Mouse (Mus musculus) T-cell, adult 66 days (primary cell): ENCODE measurements around the gene Mlx. TPM values are rescaled to one million over a fixed set of nuclear protein-coding genes. Genes with fewer than 3 reads are reported as not detected.

Experiments used
- total RNA-seq, 2 experiments: library from RNA; stranded (reverse); gene quantifications; 3 replicates in 1 of 2; 4 replicates in 1 of 2; pipeline ENCODE4 v1.2.4; 2023

Gene Mlx
- total RNA-seq: 10 to 100 TPM; 37.2 to 41.9 TPM

GRCm38 (mm10) chr11:101086756-101087681 is at the start of gene Mlx:
Gene Mlx, plus strand, starts transcription at chr11:101087277.

GRCm38 (mm10) chr11:101069391-101070188 is 17.5 kb upstream of the Mlx start, which contains the start of gene Naglu:
Gene Naglu, plus strand, starts transcription at chr11:101070012.

DNA sequence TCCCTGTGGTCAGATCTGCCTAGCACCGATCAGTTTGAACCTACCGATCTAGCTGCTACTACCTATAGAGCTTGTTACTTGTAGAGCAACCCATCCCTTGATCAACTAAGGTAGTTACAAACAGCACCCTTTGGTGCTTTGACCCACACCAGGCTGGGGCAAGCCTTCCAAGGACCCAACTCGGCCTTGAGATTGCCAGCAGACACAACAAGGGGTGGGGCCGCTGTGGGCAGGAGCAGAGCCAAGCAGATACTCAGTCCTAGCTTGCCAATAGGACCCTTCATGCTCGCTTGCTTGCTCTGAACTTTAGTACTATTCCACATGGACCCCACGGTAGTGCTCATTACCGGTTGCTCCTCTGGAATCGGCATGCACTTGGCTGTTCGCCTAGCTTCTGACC is 9.0 kb upstream of the Mlx start, which contains the start of gene Hsd17b1:
Gene Hsd17b1, plus strand, starts transcription at position 291 of the 400 bp plus-strand sequence.

GRCm38 (mm10) chr11:101082208-101083082 is 4.6 kb upstream of the Mlx start, which contains the start of gene Coasy:
Gene Coasy, plus strand, starts transcription at chr11:101082565.

DNA sequence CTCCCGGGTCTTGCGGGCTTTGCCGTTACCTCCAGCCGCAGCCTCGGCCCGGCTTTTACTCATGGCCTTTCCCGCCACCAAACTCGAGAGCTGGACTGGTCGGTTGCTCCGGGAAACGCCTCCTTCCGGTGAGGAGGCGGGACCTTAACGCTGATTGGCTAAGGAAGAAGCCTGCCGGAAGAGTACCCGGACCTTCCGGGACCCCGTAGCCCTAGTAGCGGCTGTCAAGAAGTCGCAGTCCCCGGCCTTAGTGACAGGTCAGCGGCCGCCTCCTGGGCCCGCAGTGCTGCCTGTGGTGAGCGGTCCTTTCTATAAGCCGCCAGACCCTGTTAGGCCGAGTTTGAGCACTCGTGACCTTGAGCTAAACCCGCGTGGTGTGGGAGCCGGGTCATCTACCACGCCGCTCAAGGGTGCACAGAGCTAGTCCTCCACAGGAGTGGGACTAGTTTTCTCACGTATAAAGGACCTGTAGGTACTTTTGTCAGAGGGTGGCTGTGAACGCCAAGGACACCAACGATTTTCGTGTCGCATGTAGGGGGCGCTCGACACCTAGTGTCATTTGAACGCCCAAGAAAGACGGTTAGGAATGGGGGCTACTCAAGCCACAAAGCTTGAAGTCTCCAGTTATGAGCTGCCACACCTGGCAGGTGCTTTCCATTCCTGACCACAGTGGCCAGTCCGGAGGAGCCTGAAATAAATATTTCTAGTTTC is 8.4 kb downstream of the Mlx start, which contains the start of gene Psmc3ip:
Gene Psmc3ip, minus strand, starts transcription at position 123 of the 711 bp plus-strand sequence.

DNA sequence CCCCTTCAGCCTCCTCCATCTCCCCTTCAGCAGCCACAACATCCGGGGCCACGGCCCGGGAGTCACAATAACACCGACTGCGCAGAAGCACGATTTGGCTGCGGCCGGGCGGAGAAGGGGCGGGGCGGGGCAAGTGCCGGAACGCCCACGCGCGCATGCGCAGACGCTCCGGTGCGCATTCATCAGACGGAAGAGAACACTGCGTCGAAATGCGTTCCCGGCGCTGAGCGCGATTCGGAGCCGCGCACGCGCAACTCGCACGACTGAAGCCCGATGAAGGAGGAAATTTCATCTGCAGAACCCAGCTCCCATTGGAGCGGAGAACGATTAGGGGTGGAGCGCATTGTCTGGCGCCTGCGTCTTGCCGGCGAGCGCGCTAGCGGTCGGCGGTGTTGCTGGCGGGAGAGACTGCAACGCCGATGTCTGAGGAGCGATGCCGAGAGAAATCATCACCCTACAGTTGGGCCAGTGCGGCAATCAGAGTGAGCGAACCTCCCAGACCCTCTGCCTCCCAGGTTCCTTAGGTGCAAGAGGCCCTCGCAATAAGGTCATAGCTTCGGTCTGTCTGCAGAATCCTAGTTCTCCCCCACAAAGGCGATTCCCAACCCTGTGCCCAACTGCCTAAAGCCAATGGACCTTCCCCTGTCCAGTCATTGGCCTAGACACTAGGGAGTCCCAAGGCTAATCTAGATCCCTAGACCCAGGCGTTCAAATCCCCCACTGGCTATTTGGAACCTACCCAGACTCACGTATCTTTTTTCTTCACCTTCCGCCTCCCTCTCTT is 32.9 kb downstream of the Mlx start, which contains the start of the genes Retreg3 and Tubg1:
Gene Retreg3, minus strand, starts transcription at position 133 of the 784 bp plus-strand sequence.
Gene Tubg1, plus strand, starts transcription at position 178 of the 784 bp plus-strand sequence.

Other genes with a start within 250 kb of the Mlx start
- 100 to 1,000 TPM; 129 to 142 TPM for gene Stat5b, start 236.6 kb upstream of the Mlx start, total RNA-seq
- gene Stat5a, start 227.9 kb upstream of the Mlx start, total RNA-seq: 10 to 100 TPM; 84.3 to 91.3 TPM
- gene Stat3, start 147.7 kb upstream of the Mlx start, total RNA-seq: 100 to 1,000 TPM; 263 to 271 TPM
- gene Cavin1, start 116.4 kb upstream of the Mlx start, total RNA-seq: under 1 TPM; 0.27 to 0.82 TPM
- 1 to 10 TPM; 2.2 to 4.0 TPM for gene Atp6v0a1, start 77.8 kb upstream of the Mlx start, total RNA-seq
- 10 to 100 TPM in 1 of 2 experiments, 1 to 10 TPM in 1; 8.9 to 17.3 TPM for gene Naglu, start 17.3 kb upstream of the Mlx start, total RNA-seq
- gene Hsd17b1, start 8.9 kb upstream of the Mlx start, total RNA-seq: 1 to 10 TPM; 1.3 to 1.7 TPM
- gene Coasy, start 4.7 kb upstream of the Mlx start, total RNA-seq: 10 to 100 TPM; 12.7 to 17.8 TPM
- 1 to 10 TPM; 2.7 to 4.0 TPM for gene Psmc3ip, start 8.2 kb downstream of the Mlx start, total RNA-seq
- 10 to 100 TPM; 80.7 to 89.4 TPM for gene Retreg3, start 32.6 kb downstream of the Mlx start, total RNA-seq
- 10 to 100 TPM; 16.2 to 19.9 TPM for gene Tubg1, start 32.7 kb downstream of the Mlx start, total RNA-seq
- 1 to 10 TPM; 2.3 to 2.7 TPM for gene Tubg2, start 68.6 kb downstream of the Mlx start, total RNA-seq
- under 1 TPM; 0.24 to 0.44 TPM for gene Cntnap1, start 83.2 kb downstream of the Mlx start, total RNA-seq
- gene Plekhh3, start 84.1 kb downstream of the Mlx start, total RNA-seq: 1 to 10 TPM in 1 of 2 experiments, under 1 TPM in 1; 0.73 to 1.1 TPM
- gene Ccr10, start 88.2 kb downstream of the Mlx start, total RNA-seq: 1 to 10 TPM in 1 of 2 experiments, under 1 TPM in 1; 0.44 to 1.5 TPM
- 10 to 100 TPM; 89.4 to 98.1 TPM for gene Ezh1, start 139.2 kb downstream of the Mlx start, total RNA-seq
- not detected for gene Ramp2, start 158.8 kb downstream of the Mlx start, total RNA-seq
- gene Vps25, start 166.4 kb downstream of the Mlx start, total RNA-seq: 10 to 100 TPM; 62.5 to 71.6 TPM
- gene Wnk4, start 173.3 kb downstream of the Mlx start, total RNA-seq: 1 to 10 TPM; 1.2 to 1.8 TPM
- gene Cntd1, start 191.7 kb downstream of the Mlx start, total RNA-seq: not detected
- gene Coa3, start 191.8 kb downstream of the Mlx start, total RNA-seq: 10 to 100 TPM; 38.7 to 39.1 TPM
- gene Becn1, start 215.0 kb downstream of the Mlx start, total RNA-seq: 100 to 1,000 TPM; 207 to 215 TPM
- 100 to 1,000 TPM; 126 to 147 TPM for gene Psme3, start 228.9 kb downstream of the Mlx start, total RNA-seq
- gene Aoc2, start 237.8 kb downstream of the Mlx start, total RNA-seq: 10 to 100 TPM; 23.2 to 25.3 TPM
- gene Aoc3, start 243.3 kb downstream of the Mlx start, total RNA-seq: 1 to 10 TPM in 1 of 2 experiments, under 1 TPM in 1; 0.73 to 1.1 TPM